8 mouse cellular contexts compared by ENCODE assay signal in the genomic region with DNA sequence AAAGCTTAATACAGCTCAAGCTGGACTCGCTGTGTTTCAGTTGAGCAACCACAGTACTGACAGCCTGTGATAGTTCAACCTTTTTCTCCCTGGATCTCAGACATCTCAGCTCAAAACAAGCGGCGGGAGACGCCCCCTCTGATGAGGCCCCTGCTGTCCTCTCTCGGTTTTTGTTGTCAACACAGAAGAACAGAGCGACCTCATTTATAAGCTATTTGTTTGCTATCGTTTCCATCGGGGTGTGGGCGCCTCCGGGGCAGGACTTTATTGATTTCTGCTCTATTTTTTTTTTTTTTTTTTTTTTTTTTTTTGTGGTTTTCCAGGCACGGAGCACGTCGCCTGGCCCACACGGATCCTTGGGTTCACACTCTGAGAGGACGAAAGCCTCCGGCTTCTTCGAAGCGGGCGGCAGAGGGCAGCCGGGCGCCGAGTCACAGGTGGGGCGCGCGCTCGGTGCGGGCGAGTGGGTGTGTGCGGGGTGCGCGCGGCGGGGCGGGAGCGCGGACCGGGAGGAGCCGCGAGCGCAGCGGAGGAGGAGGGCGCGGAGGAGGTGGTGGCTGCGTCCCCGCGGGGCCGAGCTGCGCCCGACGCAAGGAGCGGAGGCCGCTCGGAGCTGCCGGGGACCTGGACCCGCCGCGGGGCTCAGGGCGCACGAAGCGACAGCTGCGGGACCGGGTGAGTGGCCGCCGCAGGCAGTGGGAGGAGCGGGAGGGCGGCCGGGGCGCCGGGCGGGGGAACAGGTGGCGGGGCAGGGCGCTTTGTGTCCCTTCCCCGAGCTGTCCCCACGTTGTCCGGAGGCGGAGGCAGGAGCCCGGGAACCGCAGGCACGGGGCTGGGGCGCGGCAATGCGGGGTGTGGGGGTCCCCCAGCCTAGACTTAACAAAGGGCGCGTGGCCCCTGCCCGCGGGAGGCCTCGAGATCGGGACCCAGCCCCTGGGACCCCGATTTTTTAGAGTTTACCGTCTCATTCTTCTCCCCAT. TPM values are rescaled to one million over a fixed set of nuclear protein-coding genes. Genes with fewer than 3 reads are reported as not detected.
A peak's percentile ranks its signal among the peaks of the same experiment; 100 is the strongest.
DNase-seq lines count a peak whose midpoint lies in the region; ATAC-seq lines count a peak whose summit lies in the region.

A gene (plus strand): TSS at position 512 of the 980 bp plus-strand sequence.

- peak within 1 kb of the TSS; percentile 79 for H3K4me3 ChIP-seq in hindbrain, embryonic 11.5 days (ENCODE audit: low read depth, low read length)
- H3K4me3 ChIP-seq in lung, embryonic 16.5 days (ENCODE audit: low read length), result peak within 1 kb of the TSS; percentile 85

- H3K27ac ChIP-seq in hindbrain, embryonic 11.5 days (ENCODE audit: low read depth, low read length), result peak within 1 kb of the TSS; percentile 92
- peak within 1 kb of the TSS; percentile 86 for H3K27ac ChIP-seq in lung, embryonic 16.5 days (ENCODE audit: low read length)

- under 1% methylated on average over 43 of the region's 90 CpGs for WGBS in hindbrain, embryonic 11.5 days
- under 1% methylated on average over 72 of the region's 90 CpGs for WGBS in lung, embryonic 16.5 days

- no peaks in the 10 kb centered on the region for H3K36me3 ChIP-seq in hindbrain, embryonic 11.5 days (ENCODE audit: control insufficient read depth, insufficient read depth, low read length)
- no peaks in the 10 kb centered on the region for H3K36me3 ChIP-seq in lung, embryonic 16.5 days (ENCODE audit: control insufficient read depth, insufficient read depth, low read length)

- peak within 1 kb of the TSS; percentile 68 for H3K4me2 ChIP-seq in hindbrain, embryonic 11.5 days (replicated peaks; ENCODE audit: low read depth, low read length)
- peak within 1 kb of the TSS; percentile 84 for H3K4me2 ChIP-seq in lung, embryonic 16.5 days (ENCODE audit: low read depth, low read length)

- H3K27me3 ChIP-seq in hindbrain, embryonic 11.5 days (ENCODE audit: control insufficient read depth, insufficient read depth, low read length), result no peaks in the 10 kb centered on the region
- no peaks in the 10 kb centered on the region for H3K27me3 ChIP-seq in lung, embryonic 16.5 days (ENCODE audit: control insufficient read depth, insufficient read depth, low read depth, low read length)

- no peaks in the 10 kb centered on the region for H3K4me1 ChIP-seq in hindbrain, embryonic 11.5 days (replicated peaks; ENCODE audit: control insufficient read depth, insufficient read depth, low read length)
- H3K4me1 ChIP-seq in lung, embryonic 16.5 days (replicated peaks; ENCODE audit: control insufficient read depth, insufficient read depth, low read length), result peaks cover 18% of the 10 kb centered on the region

- ATAC-seq in hindbrain, embryonic 11.5 days (ENCODE audit: low FRiP score), result peak; percentile 90
- ATAC-seq in lung, embryonic 16.5 days (ENCODE audit: low read depth), result peak; percentile 93

- H3K9me3 ChIP-seq in hindbrain, embryonic 11.5 days (ENCODE audit: control insufficient read depth, low read length), result no peaks in the 10 kb centered on the region
- no peaks in the 10 kb centered on the region; the same call in 1 of the 2 replicates for H3K9me3 ChIP-seq in lung, embryonic 16.5 days (ENCODE audit: control insufficient read depth, low read length)

- peak; percentile 72 for DNase-seq in NIH3T3 (ENCODE audit: low read depth)
- peak; percentile 89 to 94 for DNase-seq in cerebellum, postnatal 10 days
- DNase-seq in frontal cortex, postnatal 14 days (ENCODE audit: low spot score in 2 of 2), result peak; percentile 62 to 77
- DNase-seq in hindbrain, embryonic 11.5 days (ENCODE audit: low spot score), result peak; percentile 88
- DNase-seq in layer of hippocampus, postnatal 10 days (ENCODE audit: low spot score in 2 of 2), result peak; percentile 75 to 88
- DNase-seq in ovary, postnatal 36 days (ENCODE audit: low spot score), result peak; percentile 88
- peak; percentile 88 for DNase-seq in thymus, postnatal 14 days

- peak within 1 kb of the TSS; percentile 84 for H3K9ac ChIP-seq in hindbrain, embryonic 11.5 days (ENCODE audit: low read depth, low read length)
- peak within 1 kb of the TSS; percentile 91 for H3K9ac ChIP-seq in lung, embryonic 16.5 days (ENCODE audit: low read length)

RNA-seq across cellular contexts. Expression of the gene that starts here (rescaled TPM):
- 19.6 and 39.5 TPM in 2 replicates for polyA plus RNA-seq in hindbrain, embryonic 11.5 days (2014; fragmentation: Nextera tagmentation; extraction: Ambion mirVana)
- total RNA-seq in layer of hippocampus, postnatal 10 days (2021), result 10 to 100 TPM; 73.9 to 77.4 TPM
- polyA plus RNA-seq in lung, embryonic 16.5 days (2015; fragmentation: Nextera tagmentation; extraction: Ambion mirVana), result 40.8 and 43.4 TPM in 2 replicates

Comparison
In these comparisons a context has a peak if more than half of its experiments do, and no peak if none do; other contexts are left out.
1. Peak in every context shown above with its lines: DNase-seq, ATAC-seq, H3K4me3 ChIP-seq and H3K27ac ChIP-seq.